Mouse (Mus musculus) CH12.LX (cell line): ENCODE measurements at regions not wholly inside any gene's neighbourhood (a gene's known extent, or its start where the extent isn't known, plus 50 kb on each side); places are given as distances from the start of the nearest gene placed in this dataset.

Experiments
- DNase-seq: peaks from one replicate; pipeline ENCODE4 v3.0.0-alpha.2; 2013; ENCODE audit errors: extremely low read depth
- H3K27ac ChIP-seq: 2 replicates; pipeline ENCODE4 v1.5.1; 2012; ENCODE audit warnings: low read depth, mild to moderate bottlenecking, control low read depth, moderate library complexity; ENCODE audit not compliant: insufficient read depth
- H3K27me3 ChIP-seq: replicated peaks from 2 replicates; pipeline ENCODE3; 2012; ENCODE audit warnings: inconsistent platforms
- H3K36me3 ChIP-seq, 2 experiments: replicated peaks in 1 of 2; 2 replicates each; pipeline versions ENCODE3 to v1.6.1; 2012; ENCODE audit warnings: inconsistent platforms in 1 of 2, low read length in 1 of 2, mild to moderate bottlenecking in 1 of 2, mixed read lengths in 1 of 2, moderate library complexity in 1 of 2; ENCODE audit not compliant: control insufficient read depth in 1 of 2, insufficient read depth in 1 of 2
- H3K4me1 ChIP-seq, 2 experiments: 2 replicates each; pipeline ENCODE4 v1.6.1; 2012; ENCODE audit warnings: inconsistent platforms in 1 of 2, moderate library complexity in 1 of 2; ENCODE audit not compliant: insufficient read depth in 2 of 2, control insufficient read depth in 1 of 2
- H3K4me2 ChIP-seq: 2 replicates; pipeline ENCODE4 v1.6.1; 2012; ENCODE audit warnings: low read depth, mild to moderate bottlenecking, control low read depth; ENCODE audit not compliant: poor library complexity, insufficient read depth, severe bottlenecking
- H3K4me3 ChIP-seq, 3 experiments: fragments of 150-350 bp in 1 of 3; sonication (generic) in 1 of 3; replicated peaks in 1 of 3; 2 replicates each; pipeline versions ENCODE3 to v1.5.1; 2011 to 2012; ENCODE audit warnings: low read depth in 2 of 3, low read length in 2 of 3, mild to moderate bottlenecking in 2 of 3, moderate library complexity in 2 of 3, control low read depth in 1 of 3, improper control_type of control experiment in 1 of 3, inconsistent platforms in 1 of 3, mixed read lengths in 1 of 3; ENCODE audit not compliant: poor library complexity in 1 of 3
- H3K79me2 ChIP-seq: replicated peaks from 2 replicates; pipeline ENCODE4 v1.6.1; 2012; ENCODE audit warnings: mild to moderate bottlenecking, moderate library complexity; ENCODE audit not compliant: control insufficient read depth, poor library complexity, insufficient read depth, severe bottlenecking; ENCODE audit errors: extremely low read depth
- H3K9ac ChIP-seq: 2 replicates; pipeline ENCODE4 v1.6.1; 2012; ENCODE audit warnings: low read depth, mild to moderate bottlenecking, control low read depth, moderate library complexity; ENCODE audit not compliant: insufficient read depth
- H3K9me3 ChIP-seq: replicated peaks from 2 replicates; pipeline ENCODE3; 2012; ENCODE audit warnings: low read length, inconsistent platforms, mixed read lengths
- CHD1 ChIP-seq: IDR thresholded peaks from 2 replicates; pipeline ENCODE4 v1.6.1; 2012; ENCODE audit warnings: low read depth, low read length, improper control_type of control experiment, inconsistent platforms
- CHD2 ChIP-seq: IDR thresholded peaks from 2 replicates; pipeline ENCODE4 v1.6.1; 2011; ENCODE audit warnings: low read length, improper control_type of control experiment
- ELF1 ChIP-seq: IDR thresholded peaks from 2 replicates; pipeline ENCODE4 v1.6.1; 2014; ENCODE audit warnings: low read depth, mild to moderate bottlenecking, inconsistent platforms, low read length, improper control_type of control experiment
- EP300 ChIP-seq: IDR thresholded peaks from 2 replicates; pipeline ENCODE4 v1.6.1; 2011; ENCODE audit warnings: low read length, improper control_type of control experiment
- ETS1 ChIP-seq: conservative IDR thresholded peaks from 2 replicates; pipeline ENCODE4 v1.6.1; 2012; ENCODE audit warnings: low read depth, mild to moderate bottlenecking, inconsistent platforms, low read length, improper control_type of control experiment, moderate library complexity
- GABPA ChIP-seq: IDR thresholded peaks from 2 replicates; pipeline ENCODE4 v1.6.1; 2012; ENCODE audit warnings: low read depth, low read length, improper control_type of control experiment, inconsistent platforms; ENCODE audit not compliant: insufficient replicate concordance
- HCFC1 ChIP-seq: IDR thresholded peaks from 2 replicates; pipeline ENCODE4 v1.6.1; 2012; ENCODE audit warnings: low read depth, mild to moderate bottlenecking, inconsistent platforms, low read length, improper control_type of control experiment
- JUN ChIP-seq: IDR thresholded peaks from 2 replicates; pipeline ENCODE4 v1.6.1; 2011; ENCODE audit warnings: low read depth, mild to moderate bottlenecking, low read length, improper control_type of control experiment, moderate library complexity; ENCODE audit not compliant: insufficient read depth
- JUND ChIP-seq: conservative IDR thresholded peaks from 2 replicates; pipeline ENCODE4 v1.6.1; 2011; ENCODE audit warnings: low read depth, low read length, improper control_type of control experiment
- KAT2A ChIP-seq: IDR thresholded peaks from 2 replicates; pipeline ENCODE4 v1.6.1; 2012; ENCODE audit warnings: low read length, improper control_type of control experiment, inconsistent platforms; ENCODE audit not compliant: insufficient replicate concordance
- MAFK ChIP-seq: IDR thresholded peaks from 2 replicates; pipeline ENCODE4 v1.6.1; 2011; ENCODE audit warnings: low read length, improper control_type of control experiment; ENCODE audit not compliant: insufficient replicate concordance
- MAX ChIP-seq: IDR thresholded peaks from 2 replicates; pipeline ENCODE4 v1.6.1; 2011; ENCODE audit warnings: low read length, improper control_type of control experiment
- MAZ ChIP-seq: IDR thresholded peaks from 2 replicates; pipeline ENCODE4 v1.6.1; 2012; ENCODE audit warnings: low read depth, mild to moderate bottlenecking, inconsistent platforms, low read length, improper control_type of control experiment, moderate library complexity
- MEF2A ChIP-seq: IDR thresholded peaks from 2 replicates; pipeline ENCODE4 v1.6.1; 2014; ENCODE audit warnings: low read depth, mild to moderate bottlenecking, inconsistent platforms, low read length, improper control_type of control experiment, borderline replicate concordance
- MYC ChIP-seq: IDR thresholded peaks from 2 replicates; pipeline ENCODE4 v1.6.1; 2011; ENCODE audit warnings: low read depth, mild to moderate bottlenecking, improper control_type of control experiment, low read length
- NELFE ChIP-seq: IDR thresholded peaks from 2 replicates; pipeline ENCODE4 v1.6.1; 2011; ENCODE audit warnings: low read depth, low read length, improper control_type of control experiment
- NRF1 ChIP-seq: IDR thresholded peaks from 2 replicates; pipeline ENCODE4 v1.6.1; 2014; ENCODE audit warnings: low read depth, mild to moderate bottlenecking, inconsistent platforms, low read length, improper control_type of control experiment, moderate library complexity
- PAX5 ChIP-seq: IDR thresholded peaks from 2 replicates; pipeline ENCODE4 v1.6.1; 2012; ENCODE audit warnings: low read length, inconsistent platforms, mixed read lengths
- POLR2A ChIP-seq: IDR thresholded peaks from 2 replicates; pipeline ENCODE4 v1.6.1; 2011; ENCODE audit warnings: low read depth, mild to moderate bottlenecking, improper control_type of control experiment, low read length
- POLR2AphosphoS2 ChIP-seq: IDR thresholded peaks from 2 replicates; pipeline ENCODE4 v1.6.1; 2011; ENCODE audit warnings: low read depth, low read length, improper control_type of control experiment
- RAD21 ChIP-seq: IDR thresholded peaks from 2 replicates; pipeline ENCODE4 v1.6.1; 2011; ENCODE audit warnings: low read depth, mild to moderate bottlenecking, low read length, improper control_type of control experiment, moderate library complexity
- RCOR1 ChIP-seq: conservative IDR thresholded peaks from 2 replicates; pipeline ENCODE4 v1.6.1; 2012; ENCODE audit warnings: low read depth, mild to moderate bottlenecking, inconsistent platforms, low read length, improper control_type of control experiment
- USF2 ChIP-seq: conservative IDR thresholded peaks from 2 replicates; pipeline ENCODE4 v1.6.1; 2011; ENCODE audit warnings: low read depth, low read length, improper control_type of control experiment
- ZC3H11A ChIP-seq: IDR thresholded peaks from 2 replicates; pipeline ENCODE4 v1.6.1; 2012; ENCODE audit warnings: low read depth, mild to moderate bottlenecking, inconsistent platforms, low read length, improper control_type of control experiment
- ZMIZ1 ChIP-seq: IDR thresholded peaks from 2 replicates; pipeline ENCODE4 v1.6.1; 2012; ENCODE audit warnings: low read depth, mild to moderate bottlenecking, inconsistent platforms, low read length, improper control_type of control experiment
- dilution Hi-C: fragments of 300-500 bp; cut with MboI; formaldehyde crosslinking; loops from 2 replicates; pipeline ENCODE4 v1.14.3; 2020; ENCODE audit warnings: low sequenced_read_pairs; ENCODE audit not compliant: extremely low pct_unique_long_range_greater_than_20kb, extremely low pct_ligation_motif_present
- in situ Hi-C: fragments of 300-500 bp; cut with MboI; formaldehyde crosslinking; loops from 3 replicates; pipeline ENCODE4 v1.14.3; 2019; ENCODE audit warnings: low sequenced_read_pairs, low pct_ligation_motif_present, low pct_unique_long_range_greater_than_20kb, mixed read lengths

GRCm38 (mm10) chr10:16990227-16990626, 732.8 kb upstream of the Cited2 start:
- DNase-seq, result no peak
- Histone ChIP-seq H3K9ac (no peak overlapping the region), H3K4me1 (peaks cover 5 to 9% of the 10 kb centered on the region in 2 experiments; a peak in 3 of 4 replicates)
- in situ Hi-C loops, result loop anchor here (25.0 kb wide), 1 partner anchor 722 kb away; the partner anchor contains the start of gene Cited2
- TF ChIP-seq MAZ (no peak), NELFE (no peak), RAD21 (no peak), JUN (no peak), KAT2A (no peak), ZMIZ1 (no peak), MAFK (no peak), CHD1 (no peak), CHD2 (no peak), POLR2AphosphoS2 (no peak), MYC (no peak), ELF1 (no peak), RCOR1 (no peak), ZC3H11A (no peak), MEF2A (no peak), PAX5 (no peak), ETS1 (no peak), HCFC1 (no peak), GABPA (no peak), POLR2A (no peak)
- TF ChIP-seq, all 38 proteins: peak for 0
- Histone ChIP-seq H3K27me3 (no peaks in the 10 kb centered on the region), H3K27ac (no peak overlapping the region), H3K9me3 (no peaks in the 10 kb centered on the region), H3K36me3 (no peaks in the 10 kb centered on the region), H3K4me2 (no peak overlapping the region), H3K4me3 (no peak overlapping the region), H3K79me2 (no peaks in the 10 kb centered on the region)
- dilution Hi-C loops, result no loop called here

- Histone ChIP-seq H3K4me2 (no peak overlapping the region), H3K4me1 (peaks cover 8 to 33% of the 10 kb centered on the region in 2 experiments; a peak in 3 of 4 replicates), H3K9me3 (peaks cover 4% of the 10 kb centered on the region), H3K4me3 (no peak overlapping the region), H3K27ac (no peak overlapping the region), H3K36me3 (no peaks in the 10 kb centered on the region), H3K27me3 (no peaks in the 10 kb centered on the region), H3K79me2 (no peaks in the 10 kb centered on the region), H3K9ac (no peak overlapping the region)
- in situ Hi-C loops (loop anchor here (25.0 kb wide), 1 partner anchor 719 kb away; the partner anchor contains the start of gene Cited2), dilution Hi-C loops (no loop called here)
- TF ChIP-seq MAX (no peak), PAX5 (no peak), CHD2 (no peak), ZMIZ1 (no peak), JUND (no peak), POLR2A (no peak), JUN (no peak), RCOR1 (no peak), MYC (no peak), RAD21 (no peak), USF2 (no peak), NRF1 (no peak), EP300 (no peak), ZC3H11A (no peak), HCFC1 (no peak)
- DNase-seq, result no peak
Observed at GRCm38 (mm10) chr10:16993789-16994188, 729.2 kb upstream of the Cited2 start.
